8 mouse cellular contexts compared by ENCODE assay signal in genomic region chr17:84148499-84149484, GRCm38 (mm10). TPM values are rescaled to one million over a fixed set of nuclear protein-coding genes. Genes with fewer than 3 reads are reported as not detected.
A peak's percentile ranks its signal among the peaks of the same experiment; 100 is the strongest.
DNase-seq lines count a peak whose midpoint lies in the region; ATAC-seq and TF ChIP-seq lines count a peak whose summit lies in the region.

No protein-coding gene starts in this region.

- no peak overlapping the region for H3K4me3 ChIP-seq in bone marrow macrophage, adult 2 months (ENCODE audit: insufficient read depth, low read length)
- H3K4me3 ChIP-seq in midbrain, embryonic 10.5 days, result no peak overlapping the region

- WGBS in midbrain, embryonic 10.5 days, result 27% methylated on average over 11 of the region's 11 CpGs

- ATAC-seq in erythroblast, adult 5-6 weeks (replicated peaks; ENCODE audit: low FRiP score, poor library complexity, severe bottlenecking), result 0 out of 2 replicates have a peak, but pooled peaks have one; percentile 11

- H3K36me3 ChIP-seq in midbrain, embryonic 10.5 days, result no peaks in the 10 kb centered on the region

- H3K27me3 ChIP-seq in midbrain, embryonic 10.5 days (ENCODE audit: low read depth, poor library complexity, severe bottlenecking), result peaks cover 67% of the 10 kb centered on the region

- TF ChIP-seq CTCF in bone marrow macrophage, adult 2 months (IDR thresholded peaks at IDR 0.05; ENCODE audit: low read depth, low read length), result no peak

- peaks cover 63% of the 10 kb centered on the region for H3K4me1 ChIP-seq in bone marrow macrophage, adult 2 months (ENCODE audit: control insufficient read depth, insufficient read depth, low read length)
- peaks cover 58% of the 10 kb centered on the region for H3K4me1 ChIP-seq in midbrain, embryonic 10.5 days

- peak overlapping the region; percentile 83 for H3K27ac ChIP-seq in bone marrow macrophage, adult 2 months (ENCODE audit: insufficient read depth, low read depth, low read length)
- peak overlapping the region; percentile 69 for H3K27ac ChIP-seq in midbrain, embryonic 10.5 days (replicated peaks)

- TF ChIP-seq POLR2A in bone marrow macrophage, adult 2 months (IDR thresholded peaks at IDR 0.05; ENCODE audit: borderline replicate concordance, low read depth, low read length), result no peak

- intact Hi-C loops in left cerebral cortex, postnatal 36 days (cut with DNase I), result loop anchor here (5.0 kb wide), 1 partner anchor 34 kb away; no protein-coding TSS in a partner anchor

- DNase-seq in CD4-positive, CD25-positive, alpha-beta regulatory T cell, adult 2 months (ENCODE audit: low read depth, low spot score), result peak; percentile 61
- peak; percentile 88 to 91 for DNase-seq in heart, adult 9 months (ENCODE audit: low spot score in 2 of 2)
- DNase-seq in kidney, adult 18-20 months, result peak; percentile 61
- peak; percentile 60 to 65 for DNase-seq in left cerebral cortex, postnatal 36 days (ENCODE audit: low spot score in 2 of 2)
- DNase-seq in midbrain, embryonic 10.5 days (ENCODE audit: low spot score), result peak; percentile 43
- peak; percentile 50 for DNase-seq in testis, postnatal 10 days (ENCODE audit: low spot score)

- no peaks in the 10 kb centered on the region for H3K9me3 ChIP-seq in midbrain, embryonic 10.5 days (replicated peaks)

RNA-seq across cellular contexts. Expression of gene Zfp36l2, which starts 39.0 kb away (rescaled TPM):
- polyA plus RNA-seq in bone marrow macrophage, adult 2 months (2012; ENCODE audit: insufficient read depth, insufficient read length, missing spikeins), result 317 and 318 TPM in 2 replicates
- 50.2 and 57.8 TPM in 2 replicates for total RNA-seq in erythroblast, adult 5-6 weeks (2015; ENCODE audit: low replicate concordance)
- 23.0 and 25.8 TPM in 2 replicates for total RNA-seq in erythroblast, adult 5-6 weeks (2017; ENCODE audit: low replicate concordance)
- 10 to 100 TPM; 23.9 to 28.3 TPM for total RNA-seq in left cerebral cortex, postnatal 36 days (2021)
- polyA plus RNA-seq in midbrain, embryonic 10.5 days (2016; fragmentation: Nextera tagmentation; extraction: Ambion mirVana), result 7.8 and 8.1 TPM in 2 replicates
